Mouse (Mus musculus): ENCODE data around the gene Fgfr2.

Gene Fgfr2

GRCm38 (mm10) chr7:130114436-130114835 is 3008.7 kb downstream of the Fgfr2 start:
- DNase-seq (ENCODE audit: low read depth, low spot score) = no peak
